Mouse (Mus musculus): Measurements from ENCODE around the gene Gm28048. TPM values are rescaled to one million over a fixed set of nuclear protein-coding genes. Genes with fewer than 3 reads are reported as not detected.

The Gm28048 gene
- total and polyA plus RNA-seq, 2 experiments from 2014 or later = 3.4 TPM; not detected in 1

DNA sequence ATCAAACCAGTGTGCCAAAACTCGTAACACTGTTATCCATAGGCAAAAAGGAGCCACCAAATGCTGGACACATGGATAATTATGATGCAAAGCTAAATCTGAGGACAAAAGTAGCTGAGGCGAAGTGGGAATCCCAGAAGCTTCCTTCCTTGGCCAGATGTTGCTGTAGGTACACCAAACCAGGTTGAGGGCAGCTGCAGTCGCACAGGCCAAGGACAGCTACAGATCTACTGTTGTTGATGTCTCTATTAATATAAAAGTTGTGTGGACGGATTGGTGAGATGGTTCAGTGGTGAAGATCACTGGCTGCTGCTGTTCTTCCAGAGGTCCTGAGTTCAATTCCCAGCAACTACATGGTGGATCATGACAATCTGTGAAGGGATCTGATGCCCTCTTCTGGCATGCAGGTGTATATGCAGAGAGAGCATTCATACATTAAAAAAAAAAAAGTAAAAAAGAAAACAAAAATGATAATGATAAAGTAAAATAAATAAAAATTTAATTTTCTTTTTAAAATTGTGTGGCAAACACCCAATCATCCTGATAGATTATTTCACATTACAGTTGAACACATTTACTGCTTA lies 24.0 kb downstream of the Gm28048 start:
- Histone ChIP-seq H3K36me3 (ENCODE audit: insufficient read depth, low read length) (no peaks in the 10 kb centered on the region; the same call in 1 of the 2 replicates), H3K27me3 (ENCODE audit: insufficient read depth, low read length) (no peaks in the 10 kb centered on the region), H3K9me3 (ENCODE audit: low read length) (no peaks in the 10 kb centered on the region), H3K4me2 (ENCODE audit: low read depth, low read length) (no peak overlapping the region), H3K9ac (replicated peaks; ENCODE audit: low read length) (no peak overlapping the region), H3K27ac (no peak overlapping the region), H3K4me3 (ENCODE audit: low read length) (no peak overlapping the region), H3K4me1 (ENCODE audit: insufficient read depth, low read length) (no peaks in the 10 kb centered on the region)
- ATAC-seq = no peak
- WGBS = 94% methylated on average over 4 of the region's 4 CpGs
- peak; percentile 62 for TF ChIP-seq CTCF (IDR thresholded peaks at IDR 0.05; ENCODE audit: low read depth)
- no peak for DNase-seq (ENCODE audit: low spot score)

DNA sequence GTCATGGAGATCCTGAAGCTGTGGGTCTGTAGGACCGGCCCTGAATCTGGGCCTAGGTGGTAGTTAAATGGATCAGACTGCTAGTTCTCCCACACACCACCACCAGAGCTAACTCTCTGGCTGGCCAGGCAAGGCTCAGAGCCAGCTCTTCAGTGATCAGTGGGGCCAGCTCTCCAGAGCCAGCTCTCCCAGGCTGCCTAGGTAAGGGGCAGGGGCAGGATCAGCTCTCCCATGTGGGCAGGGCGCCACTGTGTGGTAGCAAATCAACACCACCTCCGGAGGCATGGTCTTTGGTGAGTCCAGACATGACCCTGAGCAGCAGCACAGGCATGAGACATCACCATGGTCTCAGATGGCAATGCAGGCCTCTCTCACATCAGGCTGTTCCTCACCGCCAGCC lies 25.1 kb downstream of the Gm28048 start:
- no peak overlapping the region for H3K9ac ChIP-seq (replicated peaks; ENCODE audit: low read length)
- H3K27me3 ChIP-seq (ENCODE audit: insufficient read depth, low read length) = no peaks in the 10 kb centered on the region
- ATAC-seq = peak; percentile 68; the same call in 1 of the 2 replicates
- 66% methylated on average over 4 of the region's 4 CpGs for WGBS
- no peak overlapping the region for H3K4me3 ChIP-seq (ENCODE audit: low read length)
- peak; percentile 66 for DNase-seq (ENCODE audit: low spot score)
- H3K9me3 ChIP-seq (ENCODE audit: low read length) = no peaks in the 10 kb centered on the region
- H3K27ac ChIP-seq = no peak overlapping the region
- peak; percentile 68 for TF ChIP-seq CTCF (IDR thresholded peaks at IDR 0.05; ENCODE audit: low read depth)
- H3K4me2 ChIP-seq (ENCODE audit: low read depth, low read length) = no peak overlapping the region
- no peaks in the 10 kb centered on the region for H3K4me1 ChIP-seq (ENCODE audit: insufficient read depth, low read length)
- H3K36me3 ChIP-seq (ENCODE audit: insufficient read depth, low read length) = no peaks in the 10 kb centered on the region; the same call in 1 of the 2 replicates

DNA sequence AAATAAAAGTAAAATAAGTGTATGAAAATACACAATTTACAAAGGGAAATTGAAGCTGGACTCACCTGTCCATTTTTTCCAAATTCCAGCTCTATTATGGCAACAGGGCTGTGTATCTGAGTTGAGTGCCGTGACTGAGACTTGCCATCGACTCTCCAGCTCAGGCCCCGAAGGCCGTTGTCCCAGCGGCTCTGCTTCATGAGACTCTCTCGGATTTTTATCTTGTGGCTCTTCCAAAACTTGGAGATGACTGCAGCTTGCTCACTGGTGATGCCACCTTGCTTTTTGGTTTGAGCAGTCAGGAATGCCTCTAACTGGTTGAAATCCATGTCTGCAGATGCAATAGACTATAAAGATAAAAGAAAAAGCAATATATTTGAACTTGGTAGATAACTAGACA lies 25.5 kb downstream of the Gm28048 start:
- Histone ChIP-seq H3K4me3 (ENCODE audit: low read length) (no peak overlapping the region), H3K27me3 (ENCODE audit: insufficient read depth, low read length) (no peaks in the 10 kb centered on the region), H3K4me2 (ENCODE audit: low read depth, low read length) (no peak overlapping the region), H3K27ac (no peak overlapping the region), H3K9ac (replicated peaks; ENCODE audit: low read length) (no peak overlapping the region), H3K4me1 (ENCODE audit: insufficient read depth, low read length) (no peaks in the 10 kb centered on the region), H3K9me3 (ENCODE audit: low read length) (no peaks in the 10 kb centered on the region), H3K36me3 (ENCODE audit: insufficient read depth, low read length) (no peaks in the 10 kb centered on the region; the same call in 1 of the 2 replicates)
- 97% methylated on average over 6 of the region's 6 CpGs for WGBS
- DNase-seq (ENCODE audit: low spot score) = no peak
- no peak for TF ChIP-seq CTCF (IDR thresholded peaks at IDR 0.05; ENCODE audit: low read depth)
- no peak for ATAC-seq

DNA sequence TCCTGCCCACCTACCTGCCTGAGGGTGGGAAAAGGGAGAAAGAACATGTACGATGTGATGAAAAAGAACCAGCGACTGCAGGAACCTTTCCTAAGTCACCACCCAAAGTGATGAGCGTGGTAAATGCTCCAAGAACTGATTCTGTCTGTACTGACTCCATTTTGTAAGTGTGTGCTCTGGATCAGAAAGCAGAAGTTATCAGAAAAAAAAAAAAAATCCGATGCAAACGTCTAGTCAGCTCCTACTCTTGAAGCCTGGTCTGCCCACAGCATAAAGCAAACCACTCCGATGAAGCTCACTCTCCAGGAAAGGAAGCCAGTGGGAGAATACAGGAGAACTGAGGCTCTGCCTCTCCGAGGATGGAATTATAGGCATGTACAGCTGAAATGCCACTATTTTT lies 29.2 kb downstream of the Gm28048 start:
- Histone ChIP-seq H3K4me3 (ENCODE audit: low read length) (no peak overlapping the region), H3K36me3 (ENCODE audit: insufficient read depth, low read length) (no peaks in the 10 kb centered on the region; the same call in 1 of the 2 replicates), H3K9ac (replicated peaks; ENCODE audit: low read length) (no peak overlapping the region), H3K9me3 (ENCODE audit: low read length) (no peaks in the 10 kb centered on the region), H3K27ac (no peak overlapping the region), H3K4me2 (ENCODE audit: low read depth, low read length) (no peak overlapping the region), H3K4me1 (ENCODE audit: insufficient read depth, low read length) (no peaks in the 10 kb centered on the region), H3K27me3 (ENCODE audit: insufficient read depth, low read length) (no peaks in the 10 kb centered on the region)
- no peak for TF ChIP-seq CTCF (IDR thresholded peaks at IDR 0.05; ENCODE audit: low read depth)
- 90% methylated on average over 7 of the region's 7 CpGs for WGBS
- DNase-seq (ENCODE audit: low spot score) (no peak), ATAC-seq (no peak)

DNA sequence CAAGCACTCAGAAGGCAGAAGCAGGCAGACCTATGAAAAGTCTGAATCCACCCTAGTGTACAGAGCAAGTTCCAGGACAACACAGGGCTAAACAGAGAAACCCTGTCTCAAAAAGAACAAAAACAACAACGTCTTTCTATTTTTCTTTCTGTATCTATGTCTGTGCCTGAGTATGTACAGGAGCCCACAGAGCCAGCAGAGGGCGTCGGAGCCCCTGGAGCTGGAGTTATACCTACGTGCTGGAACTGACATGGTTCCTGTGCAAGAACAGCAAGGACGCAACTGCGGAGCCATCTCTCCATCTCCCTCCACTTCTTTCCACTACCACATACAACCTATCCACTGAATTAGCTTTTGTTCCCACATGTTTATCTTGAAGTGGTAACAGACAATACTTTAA lies 31.8 kb downstream of the Gm28048 start:
- DNase-seq (ENCODE audit: low spot score) = no peak
- H3K4me2 ChIP-seq (ENCODE audit: low read depth, low read length) = no peak overlapping the region
- no peak overlapping the region for H3K27ac ChIP-seq
- no peak overlapping the region for H3K4me3 ChIP-seq (ENCODE audit: low read length)
- ATAC-seq = no peak
- no peaks in the 10 kb centered on the region; the same call in 1 of the 2 replicates for H3K36me3 ChIP-seq (ENCODE audit: insufficient read depth, low read length)
- H3K4me1 ChIP-seq (ENCODE audit: insufficient read depth, low read length) = no peaks in the 10 kb centered on the region
- WGBS = 89% methylated on average over 6 of the region's 6 CpGs
- no peaks in the 10 kb centered on the region for H3K27me3 ChIP-seq (ENCODE audit: insufficient read depth, low read length)
- H3K9me3 ChIP-seq (ENCODE audit: low read length) = no peaks in the 10 kb centered on the region
- no peak overlapping the region for H3K9ac ChIP-seq (replicated peaks; ENCODE audit: low read length)
- 0 out of 2 replicates have a peak, but pooled peaks have one; percentile 12 for TF ChIP-seq CTCF (IDR thresholded peaks at IDR 0.05; ENCODE audit: low read depth)

DNA sequence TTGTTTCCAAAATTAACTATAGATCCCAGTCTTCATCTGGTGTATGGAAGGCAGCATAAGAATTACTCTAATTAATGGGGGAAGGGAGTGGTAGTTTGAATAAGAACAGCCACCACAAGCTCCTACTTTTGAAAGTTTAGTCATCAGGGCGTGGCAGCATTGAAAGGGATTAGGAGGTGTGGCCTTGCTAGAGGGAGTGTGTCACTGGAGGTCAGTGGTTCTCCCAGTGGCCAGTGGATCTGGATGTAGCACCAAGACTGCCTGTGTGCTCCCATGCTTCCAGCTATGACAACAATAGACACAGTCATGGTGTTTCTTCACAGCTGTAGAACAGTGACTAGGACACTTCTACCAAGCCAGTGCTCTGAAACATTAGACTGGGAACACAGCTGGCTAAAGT lies 32.8 kb downstream of the Gm28048 start:
- DNase-seq (ENCODE audit: low spot score) = no peak
- H3K4me2 ChIP-seq (ENCODE audit: low read depth, low read length) = no peak overlapping the region
- no peak overlapping the region for H3K4me3 ChIP-seq (ENCODE audit: low read length)
- H3K36me3 ChIP-seq (ENCODE audit: insufficient read depth, low read length) = no peaks in the 10 kb centered on the region
- H3K9me3 ChIP-seq (ENCODE audit: low read length) = no peaks in the 10 kb centered on the region
- 91% methylated on average over 1 of the region's 1 CpGs for WGBS
- no peak for TF ChIP-seq CTCF (IDR thresholded peaks at IDR 0.05; ENCODE audit: low read depth)
- no peaks in the 10 kb centered on the region for H3K4me1 ChIP-seq (ENCODE audit: insufficient read depth, low read length)
- no peaks in the 10 kb centered on the region for H3K27me3 ChIP-seq (ENCODE audit: insufficient read depth, low read length)
- H3K9ac ChIP-seq (replicated peaks; ENCODE audit: low read length) = no peak overlapping the region
- no peak overlapping the region for H3K27ac ChIP-seq
- no peak for ATAC-seq

DNA sequence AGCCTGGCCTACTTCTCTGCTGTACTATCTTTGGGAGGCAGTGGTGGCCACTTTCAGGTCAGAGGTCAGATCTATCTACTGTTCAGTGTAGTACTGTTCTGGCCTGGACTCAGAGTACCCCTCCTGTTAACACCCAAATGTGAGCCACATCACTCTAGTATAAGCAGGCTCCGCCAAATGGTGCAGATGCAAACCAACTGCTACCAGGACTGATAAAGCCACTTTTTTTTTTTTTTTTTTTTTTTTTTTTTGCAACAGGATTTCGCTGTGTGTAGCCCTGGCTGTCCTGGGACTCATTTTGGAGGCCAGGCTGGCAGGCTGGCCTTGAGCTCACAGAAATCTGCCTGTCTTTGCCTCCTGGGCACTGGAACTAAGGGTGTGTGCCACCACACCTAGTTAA lies 42.9 kb downstream of the Gm28048 start:
- ATAC-seq (no peak), DNase-seq (ENCODE audit: low spot score) (no peak)
- Histone ChIP-seq H3K9me3 (ENCODE audit: low read length) (no peaks in the 10 kb centered on the region), H3K9ac (replicated peaks; ENCODE audit: low read length) (no peak overlapping the region), H3K4me3 (ENCODE audit: low read length) (no peak overlapping the region), H3K27me3 (ENCODE audit: insufficient read depth, low read length) (no peaks in the 10 kb centered on the region), H3K36me3 (ENCODE audit: insufficient read depth, low read length) (no peaks in the 10 kb centered on the region), H3K27ac (no peak overlapping the region), H3K4me2 (ENCODE audit: low read depth, low read length) (no peak overlapping the region), H3K4me1 (ENCODE audit: insufficient read depth, low read length) (no peaks in the 10 kb centered on the region)
- 91% methylated on average over 2 of the region's 2 CpGs for WGBS
- TF ChIP-seq CTCF (IDR thresholded peaks at IDR 0.05; ENCODE audit: low read depth) = no peak
